Mouse (Mus musculus): Measurements from ENCODE around the gene Mmel1. TPM values are rescaled to one million over a fixed set of nuclear protein-coding genes. Genes with fewer than 3 reads are reported as not detected.

Mmel1 gene
- polyA plus RNA-seq, 1 experiment from 2014 or later, result 0.56 TPM

GRCm38 (mm10) chr4:154857366-154858240 lies 11.8 kb upstream of the Mmel1 start:
- no peak overlapping the region for H3K27ac ChIP-seq (ENCODE audit: low read depth, low read length)
- peak; percentile 41 for DNase-seq (ENCODE audit: low spot score, missing footprints)
- no peak overlapping the region for H3K4me3 ChIP-seq (ENCODE audit: low read depth, low read length)
- no peaks in the 10 kb centered on the region for H3K9me3 ChIP-seq (ENCODE audit: control insufficient read depth, low read length)
- H3K4me1 ChIP-seq (ENCODE audit: control insufficient read depth, insufficient read depth, low read length), result peaks cover 3% of the 10 kb centered on the region
- no peak overlapping the region for H3K9ac ChIP-seq (ENCODE audit: low read length)
- H3K4me2 ChIP-seq, result no peak overlapping the region
- ATAC-seq (ENCODE audit: low FRiP score), result no peak
- no peaks in the 10 kb centered on the region for H3K36me3 ChIP-seq (ENCODE audit: control insufficient read depth, insufficient read depth, low read length)
- 77% methylated on average over 10 of the region's 10 CpGs for WGBS
- peaks cover 24% of the 10 kb centered on the region for H3K27me3 ChIP-seq (ENCODE audit: control insufficient read depth, insufficient read depth, low read length)

- ATAC-seq (ENCODE audit: low FRiP score), result no peak
Observed at GRCm38 (mm10) chr4:154858601-154859000, 10.8 kb upstream of the Mmel1 start.

GRCm38 (mm10) chr4:154861967-154862366 lies 7.4 kb upstream of the Mmel1 start:
- Histone ChIP-seq H3K4me3 (ENCODE audit: low read depth, low read length) (no peak overlapping the region), H3K9ac (ENCODE audit: low read length) (no peak overlapping the region), H3K27ac (ENCODE audit: low read depth, low read length) (no peak overlapping the region), H3K4me1 (ENCODE audit: control insufficient read depth, insufficient read depth, low read length) (peaks cover 9% of the 10 kb centered on the region), H3K27me3 (ENCODE audit: control insufficient read depth, insufficient read depth, low read length) (peaks cover 2% of the 10 kb centered on the region; the same call in 1 of the 2 replicates), H3K36me3 (ENCODE audit: control insufficient read depth, insufficient read depth, low read length) (no peaks in the 10 kb centered on the region), H3K9me3 (ENCODE audit: control insufficient read depth, low read length) (no peaks in the 10 kb centered on the region), H3K4me2 (no peak overlapping the region)
- DNase-seq (ENCODE audit: low spot score, missing footprints) (no peak), ATAC-seq (ENCODE audit: low FRiP score) (no peak)
- WGBS, result 72% methylated on average over 5 of the region's 5 CpGs

More at GRCm38 (mm10) chr4:154858601-154859000, 10.8 kb upstream of the Mmel1 start:
- Histone ChIP-seq H3K27me3 (ENCODE audit: control insufficient read depth, insufficient read depth, low read length) (peaks cover 24% of the 10 kb centered on the region), H3K9ac (ENCODE audit: low read length) (no peak overlapping the region), H3K9me3 (ENCODE audit: control insufficient read depth, low read length) (no peaks in the 10 kb centered on the region), H3K4me1 (ENCODE audit: control insufficient read depth, insufficient read depth, low read length) (peaks cover 3% of the 10 kb centered on the region), H3K27ac (ENCODE audit: low read depth, low read length) (no peak overlapping the region), H3K4me3 (ENCODE audit: low read depth, low read length) (no peak overlapping the region), H3K36me3 (ENCODE audit: control insufficient read depth, insufficient read depth, low read length) (no peaks in the 10 kb centered on the region), H3K4me2 (no peak overlapping the region)
- 75% methylated on average over 3 of the region's 3 CpGs for WGBS
- DNase-seq (ENCODE audit: low spot score, missing footprints), result no peak

- DNase-seq (ENCODE audit: low spot score, missing footprints) (peak; percentile 61), ATAC-seq (ENCODE audit: low FRiP score) (no peak)
- H3K27me3 ChIP-seq (ENCODE audit: control insufficient read depth, insufficient read depth, low read length), result peaks cover 2% of the 10 kb centered on the region; the same call in 1 of the 2 replicates
- H3K4me3 ChIP-seq (ENCODE audit: low read depth, low read length), result no peak overlapping the region
- H3K36me3 ChIP-seq (ENCODE audit: control insufficient read depth, insufficient read depth, low read length), result no peaks in the 10 kb centered on the region
- no peaks in the 10 kb centered on the region for H3K9me3 ChIP-seq (ENCODE audit: control insufficient read depth, low read length)
- H3K9ac ChIP-seq (ENCODE audit: low read length), result peak overlapping the region; percentile 53
- 90% methylated on average over 3 of the region's 3 CpGs for WGBS
- H3K27ac ChIP-seq (ENCODE audit: low read depth, low read length), result no peak overlapping the region
- no peak overlapping the region for H3K4me2 ChIP-seq
- peaks cover 11% of the 10 kb centered on the region for H3K4me1 ChIP-seq (ENCODE audit: control insufficient read depth, insufficient read depth, low read length)
Observed at GRCm38 (mm10) chr4:154863436-154863935, 5.9 kb upstream of the Mmel1 start.

GRCm38 (mm10) chr4:154864271-154864771 lies 5.1 kb upstream of the Mmel1 start:
- under 1% methylated on average over 18 of the region's 18 CpGs for WGBS
- Histone ChIP-seq H3K9me3 (ENCODE audit: control insufficient read depth, low read length) (no peaks in the 10 kb centered on the region), H3K4me3 (ENCODE audit: low read depth, low read length) (peak overlapping the region; percentile 35), H3K36me3 (ENCODE audit: control insufficient read depth, insufficient read depth, low read length) (no peaks in the 10 kb centered on the region), H3K27ac (ENCODE audit: low read depth, low read length) (peak overlapping the region; percentile 67), H3K4me2 (peak overlapping the region; percentile 56), H3K9ac (ENCODE audit: low read length) (peak overlapping the region; percentile 66), H3K4me1 (ENCODE audit: control insufficient read depth, insufficient read depth, low read length) (peaks cover 11% of the 10 kb centered on the region), H3K27me3 (ENCODE audit: control insufficient read depth, insufficient read depth, low read length) (no peaks in the 10 kb centered on the region; the same call in 1 of the 2 replicates)
- ATAC-seq (ENCODE audit: low FRiP score), result peak; percentile 94
- peak; percentile 100 for DNase-seq (ENCODE audit: low spot score, missing footprints)

- Histone ChIP-seq H3K4me3 (ENCODE audit: low read depth, low read length) (no peak overlapping the region), H3K4me1 (ENCODE audit: control insufficient read depth, insufficient read depth, low read length) (peaks cover 11% of the 10 kb centered on the region), H3K36me3 (ENCODE audit: control insufficient read depth, insufficient read depth, low read length) (no peaks in the 10 kb centered on the region), H3K27ac (ENCODE audit: low read depth, low read length) (0 out of 2 replicates have a peak overlapping the region, but pooled peaks have one; percentile 67), H3K4me2 (peak overlapping the region; percentile 56; the same call in 1 of the 2 replicates), H3K9ac (ENCODE audit: low read length) (peak overlapping the region; percentile 66), H3K9me3 (ENCODE audit: control insufficient read depth, low read length) (no peaks in the 10 kb centered on the region), H3K27me3 (ENCODE audit: control insufficient read depth, insufficient read depth, low read length) (no peaks in the 10 kb centered on the region)
- ATAC-seq (ENCODE audit: low FRiP score) (0 out of 2 replicates have a peak, but pooled peaks have one; percentile 17), DNase-seq (ENCODE audit: low spot score, missing footprints) (peak; percentile 57)
- 81% methylated on average over 18 of the region's 18 CpGs for WGBS
Observed at GRCm38 (mm10) chr4:154864961-154865760, 4.2 kb upstream of the Mmel1 start.

- 89% methylated on average over 5 of the region's 5 CpGs for WGBS
- no peaks in the 10 kb centered on the region for H3K36me3 ChIP-seq (ENCODE audit: control insufficient read depth, insufficient read depth, low read length)
- ATAC-seq (ENCODE audit: low FRiP score) (no peak), DNase-seq (ENCODE audit: low spot score, missing footprints) (peak; percentile 59)
- H3K27me3 ChIP-seq (ENCODE audit: control insufficient read depth, insufficient read depth, low read length), result no peaks in the 10 kb centered on the region
- no peak overlapping the region for H3K27ac ChIP-seq (ENCODE audit: low read depth, low read length)
- H3K9ac ChIP-seq (ENCODE audit: low read length), result no peak overlapping the region
- H3K4me3 ChIP-seq (ENCODE audit: low read depth, low read length), result no peak overlapping the region
- H3K9me3 ChIP-seq (ENCODE audit: control insufficient read depth, low read length), result no peaks in the 10 kb centered on the region
- peaks cover 12% of the 10 kb centered on the region for H3K4me1 ChIP-seq (ENCODE audit: control insufficient read depth, insufficient read depth, low read length)
- H3K4me2 ChIP-seq, result no peak overlapping the region
Observed at GRCm38 (mm10) chr4:154866391-154866790, 3.0 kb upstream of the Mmel1 start.

- H3K4me1 ChIP-seq (ENCODE audit: control insufficient read depth, insufficient read depth, low read length), result peaks cover 18% of the 10 kb centered on the region
- no peak for ATAC-seq (ENCODE audit: low FRiP score)
- H3K27me3 ChIP-seq (ENCODE audit: control insufficient read depth, insufficient read depth, low read length), result no peaks in the 10 kb centered on the region
Observed at GRCm38 (mm10) chr4:154867257-154867656, 2.1 kb upstream of the Mmel1 start.

More at GRCm38 (mm10) chr4:154867257-154867656, 2.1 kb upstream of the Mmel1 start:
- H3K27ac ChIP-seq (ENCODE audit: low read depth, low read length), result no peak overlapping the region
- no peak overlapping the region for H3K4me2 ChIP-seq
- H3K4me3 ChIP-seq (ENCODE audit: low read depth, low read length), result no peak overlapping the region
- WGBS, result 86% methylated on average over 6 of the region's 6 CpGs
- H3K36me3 ChIP-seq (ENCODE audit: control insufficient read depth, insufficient read depth, low read length), result no peaks in the 10 kb centered on the region
- DNase-seq (ENCODE audit: low spot score, missing footprints), result peak; percentile 64
- no peaks in the 10 kb centered on the region for H3K9me3 ChIP-seq (ENCODE audit: control insufficient read depth, low read length)
- no peak overlapping the region for H3K9ac ChIP-seq (ENCODE audit: low read length)

Data from midbrain, embryonic 11.5 days (tissue).